Mouse (Mus musculus): ENCODE measurements at regions not wholly inside any gene's neighbourhood (a gene's known extent, or its start where the extent isn't known, plus 50 kb on each side); places are given as distances from the start of the nearest gene placed in this dataset.

DNA sequence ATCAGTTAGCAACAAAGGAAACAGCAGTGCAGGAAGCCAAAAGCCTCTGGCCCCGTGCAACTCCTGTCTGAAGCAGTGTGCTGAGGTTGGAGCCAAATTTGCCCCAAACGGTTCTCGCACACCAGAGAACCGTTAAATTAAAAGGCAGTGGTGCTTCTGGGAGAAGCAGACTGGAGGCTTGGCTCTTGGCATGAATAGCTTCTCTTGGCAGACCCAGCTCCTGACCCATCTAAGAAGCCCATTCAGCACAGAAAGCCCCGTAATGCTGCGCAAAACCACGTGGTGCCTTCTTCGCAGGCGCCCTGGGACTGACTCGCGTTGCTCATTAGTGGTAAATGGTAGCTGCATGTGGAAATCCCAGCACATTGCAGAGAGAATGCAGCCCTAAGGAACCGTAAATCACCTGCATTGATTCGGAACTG lies 340.2 kb upstream of the Slc24a2 start:
- DNase-seq (ENCODE audit: low spot score in 2 of 2): peak; percentile 33 to 63

DNA sequence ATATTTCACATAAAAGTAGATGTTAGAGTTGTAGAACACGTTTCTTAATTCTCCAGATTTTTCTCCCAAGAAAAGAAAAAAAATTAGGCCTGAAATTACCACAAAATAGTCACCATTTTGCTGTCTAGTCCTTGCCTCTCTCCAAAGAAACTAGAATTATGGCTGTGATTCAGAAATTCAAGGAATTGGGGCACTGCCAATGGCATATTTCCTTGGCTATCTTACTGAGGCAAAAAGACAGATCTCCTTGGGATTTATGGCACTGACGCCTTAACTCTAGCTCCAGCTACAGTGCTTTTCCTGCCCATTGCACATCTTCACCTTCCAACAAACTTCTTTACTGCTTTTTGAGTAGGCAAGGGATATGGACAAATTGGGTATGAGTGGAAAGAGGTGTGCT lies 336.3 kb upstream of the Slc24a2 start:
- no peak for DNase-seq (ENCODE audit: low spot score in 2 of 2)

DNA sequence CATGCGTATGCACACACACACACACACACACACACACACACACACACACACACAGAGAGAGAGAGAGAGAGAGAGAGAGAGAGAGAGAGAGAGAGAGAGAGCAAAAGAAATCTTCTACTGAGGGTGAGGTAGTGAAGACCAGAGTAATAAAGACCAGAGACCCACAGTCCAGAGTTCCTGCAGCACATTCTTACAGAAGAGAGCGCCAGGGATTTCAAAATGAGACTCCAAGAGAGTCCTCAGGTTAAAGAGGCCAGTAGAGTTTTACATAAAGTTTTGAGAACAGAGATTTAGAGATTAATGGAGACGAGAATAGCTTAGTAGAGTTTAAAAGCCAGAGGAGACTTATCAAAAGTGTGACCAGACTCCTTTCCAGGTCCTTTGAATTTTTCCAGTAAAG lies 324.6 kb upstream of the Slc24a2 start:
- no peak for DNase-seq (ENCODE audit: low spot score in 2 of 2)
